Comparison of ENCODE assay signal across 25 mouse cellular contexts in the genomic region with DNA sequence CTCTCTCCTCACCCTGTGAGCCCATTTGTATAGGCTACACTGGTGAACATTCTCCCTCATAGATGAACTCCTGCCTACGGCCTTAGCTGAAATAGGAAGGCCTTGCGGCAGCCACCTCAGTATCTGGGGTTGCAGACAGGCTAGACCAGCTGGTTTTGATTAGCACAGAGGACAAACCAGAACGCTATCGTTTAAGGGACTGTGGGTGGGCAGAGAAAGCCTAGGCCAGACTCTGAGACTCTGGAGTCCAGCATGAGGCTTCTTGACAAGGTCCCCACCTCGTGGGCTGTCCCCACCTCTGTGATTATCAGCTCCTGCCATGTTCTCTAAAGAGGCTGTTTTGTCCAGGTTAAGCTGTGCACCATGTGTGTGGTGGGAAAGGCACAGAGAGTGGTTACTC.
DNase-seq lines count a peak whose midpoint lies in the region; ATAC-seq and TF ChIP-seq lines count a peak whose summit lies in the region.
"Had no signal": no experiment of that assay in that cellular context is flagged by ENCODE, and none has a peak within 500 bp of the region (broad histone marks: within the 10 kb centered on the region; RNA-seq: fewer than 3 reads in every experiment).

No protein-coding gene starts in this region.

- no peak for TF ChIP-seq CTCF in heart, adult 2 months (IDR thresholded peaks at IDR 0.05)

- no peaks in the 10 kb centered on the region for H3K9me3 ChIP-seq in limb, embryonic 15.5 days
- H3K9me3 ChIP-seq: embryonic facial prominence, embryonic 12.5 days; G1E; midbrain, embryonic 12.5 days; neural tube, embryonic 13.5 days; stomach, embryonic 15.5 days had no signal

- no peak overlapping the region for H3K4me3 ChIP-seq in heart, adult 2 months
- H3K4me3 ChIP-seq in limb, embryonic 15.5 days: no peak overlapping the region
- H3K4me3 ChIP-seq: embryonic facial prominence, embryonic 12.5 days; midbrain, embryonic 12.5 days; neural tube, embryonic 13.5 days; stomach, embryonic 15.5 days had no signal

- no peak for TF ChIP-seq POLR2A in heart, adult 2 months (IDR thresholded peaks at IDR 0.05; ENCODE audit: insufficient read depth, low read depth, low read length)

- ATAC-seq in limb, embryonic 15.5 days (ENCODE audit: insufficient number of reproducible peaks, low FRiP score, low TSS enrichment, low read depth): no peak
- peak; percentile 47 for ATAC-seq in megakaryocyte progenitor cell, adult 5-6 weeks (replicated peaks; ENCODE audit: poor library complexity)
- ATAC-seq: activated CD4-positive, CD25-positive, alpha-beta regulatory T cell, adult 4 months; forebrain, embryonic 16.5 days; hindbrain, postnatal 0 days had no signal

- H3K9ac ChIP-seq in heart, adult 2 months (ENCODE audit: low read depth, low read length): no peak overlapping the region
- no peak overlapping the region for H3K9ac ChIP-seq in limb, embryonic 15.5 days
- H3K9ac ChIP-seq: embryonic facial prominence, embryonic 12.5 days; midbrain, embryonic 12.5 days; neural tube, embryonic 13.5 days; stomach, embryonic 15.5 days had no signal

- H3K4me2 ChIP-seq in limb, embryonic 15.5 days: 0 out of 2 replicates have a peak overlapping the region, but pooled peaks have one; percentile 10
- H3K4me2 ChIP-seq: embryonic facial prominence, embryonic 12.5 days; midbrain, embryonic 12.5 days; neural tube, embryonic 13.5 days; stomach, embryonic 15.5 days had no signal

- TF ChIP-seq EP300 in heart, adult 2 months (IDR thresholded peaks at IDR 0.05; ENCODE audit: insufficient read depth, low read depth, low read length): no peak

- no peaks in the 10 kb centered on the region for H3K79me2 ChIP-seq in heart, adult 2 months (replicated peaks; ENCODE audit: control insufficient read depth, insufficient read depth, low read length)

- H3K27ac ChIP-seq in heart, adult 2 months: peak overlapping the region; percentile 47
- 0 out of 2 replicates have a peak overlapping the region, but pooled peaks have one; percentile 27 for H3K27ac ChIP-seq in limb, embryonic 15.5 days
- H3K27ac ChIP-seq: embryonic facial prominence, embryonic 12.5 days; hindbrain, postnatal 0 days; macrophage; midbrain, embryonic 12.5 days; stomach, embryonic 15.5 days had no signal

- no peaks in the 10 kb centered on the region for H3K36me3 ChIP-seq in heart, adult 2 months (ENCODE audit: control insufficient read depth, insufficient read depth, low read length)
- no peaks in the 10 kb centered on the region for H3K36me3 ChIP-seq in limb, embryonic 15.5 days
- H3K36me3 ChIP-seq: embryonic facial prominence, embryonic 12.5 days; G1E; midbrain, embryonic 12.5 days; neural tube, embryonic 13.5 days; stomach, embryonic 15.5 days had no signal

- WGBS in heart, adult 2 months: 64% methylated on average over 5 of the region's 5 CpGs
- 25% methylated on average over 5 of the region's 5 CpGs for WGBS in limb, embryonic 15.5 days

- peaks cover 14% of the 10 kb centered on the region for H3K4me1 ChIP-seq in heart, adult 2 months (ENCODE audit: control insufficient read depth, insufficient read depth, low read length)
- peaks cover 11% of the 10 kb centered on the region for H3K4me1 ChIP-seq in limb, embryonic 15.5 days
- H3K4me1 ChIP-seq: stomach, embryonic 15.5 days had no signal

- intact Hi-C loops in heart, adult 2 months (cut with DNase I): no loop called here
- intact Hi-C loops in heart, postnatal 36 days (cut with DNase I): no loop called here

- H3K27me3 ChIP-seq in heart, adult 2 months (ENCODE audit: control insufficient read depth, insufficient read depth, low read length): no peaks in the 10 kb centered on the region
- H3K27me3 ChIP-seq in limb, embryonic 15.5 days: no peaks in the 10 kb centered on the region
- H3K27me3 ChIP-seq: embryonic facial prominence, embryonic 12.5 days; midbrain, embryonic 12.5 days; neural tube, embryonic 13.5 days; stomach, embryonic 15.5 days had no signal

- no peak for DNase-seq in heart, adult 2 months
- DNase-seq in heart, postnatal 36 days: no peak
- DNase-seq in fibroblast of lung, adult 2 months (ENCODE audit: low read depth): peak; percentile 23
- DNase-seq in gastrocnemius, adult 18-20 months (ENCODE audit: low spot score): no peak
- DNase-seq in cerebellum, postnatal 10 days: no peak
- DNase-seq in retina, postnatal 1 day: no peak
- DNase-seq: adrenal gland, postnatal 14 days; cerebellum, postnatal 14 days; heart, adult 11 months; heart, postnatal 4 days; kidney, adult 18-20 months; kidney, postnatal 14 days; right cerebral cortex, postnatal 14 days; thymus, adult 2 months had no signal
